Mouse (Mus musculus) G1E (cell line): Measurements from ENCODE around the gene Efna3.

Source experiments
- CTCF ChIP-seq: IDR thresholded peaks from 2 replicates; pipeline ENCODE4 v1.5.1; 2012; ENCODE audit warnings: low read depth, low read length, inconsistent platforms, mixed read lengths
- POLR2AphosphoS5 ChIP-seq: IDR thresholded peaks from 2 replicates; pipeline ENCODE4 v1.6.1; 2012; ENCODE audit warnings: low read depth, low read length, inconsistent platforms; ENCODE audit not compliant: insufficient replicate concordance

DNA sequence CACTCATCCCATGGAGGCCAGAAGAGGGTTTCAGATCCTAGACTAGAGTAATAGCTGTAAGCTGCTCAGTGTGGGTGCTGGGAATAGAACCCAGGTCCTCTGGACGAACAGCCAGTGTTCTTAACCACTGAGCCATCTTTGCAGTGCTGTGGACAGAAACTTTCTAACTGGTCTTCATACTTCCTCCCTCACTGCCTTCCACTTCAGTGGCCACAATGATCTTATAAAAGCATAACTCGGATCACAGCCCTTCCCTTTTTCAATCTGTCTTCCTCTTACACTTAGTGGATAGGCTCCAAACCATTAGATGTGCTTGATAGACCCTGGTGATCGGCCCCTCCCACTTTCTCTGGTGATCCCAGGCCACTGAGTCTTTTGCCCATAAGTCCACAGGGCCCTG is 37.5 kb upstream of the Efna3 start:
- TF ChIP-seq POLR2AphosphoS5 (no peak), CTCF (no peak)
